Mouse (Mus musculus) embryonic fibroblast, embryonic 13.5 days (primary cell): ENCODE measurements around the gene Haus2.

ENCODE experiments used
- CTCF ChIP-seq: IDR thresholded peaks from 2 replicates; pipeline ENCODE4 v1.5.1; 2011; ENCODE audit warnings: mild to moderate bottlenecking, control low read depth, low read length, moderate library complexity, borderline replicate concordance; ENCODE audit not compliant: insufficient read depth
- POLR2A ChIP-seq: IDR thresholded peaks from 2 replicates; pipeline ENCODE4 v1.6.1; 2011; ENCODE audit warnings: low read depth, mild to moderate bottlenecking, control low read depth, low read length, moderate library complexity

- TF ChIP-seq POLR2A (peak; percentile 70), CTCF (no peak)
Measured at GRCm38 (mm10) chr2:120628886-120629735, 19.9 kb downstream of the Haus2 start, which contains the start of gene Stard9.
